Mouse (Mus musculus): ENCODE results near the gene Strip2.

- TF ChIP-seq POLR2A (IDR thresholded peaks at IDR 0.05; ENCODE audit: borderline replicate concordance, extremely low read depth, insufficient read depth, insufficient read length, poor library complexity, severe bottlenecking) = no peak
- no peak for TF ChIP-seq CTCF (IDR thresholded peaks at IDR 0.05; ENCODE audit: borderline replicate concordance, extremely low read depth, insufficient read depth, insufficient read length)
These were observed 41.2 kb upstream of the Strip2 start for GRCm38 (mm10) chr6:29875576-29875975.
